Mouse (Mus musculus) T-helper 17 cell (primary cell): Measurements from ENCODE around the gene Lsamp.
"Not testable (repeated sequence)": the region's sequence is repeated elsewhere in the genome, so short reads cannot be mapped to it uniquely, and the experiment has no call there.

Source experiments
- in situ Hi-C, 2 experiments: fragments of 300-600 bp; cut with MboI, MseI; formaldehyde crosslinking; loops; 1 replicate in 1 of 2; 2 replicates in 1 of 2; pipeline ENCODE4 v1.15.1; 2025; ENCODE audit warnings: high pct_unique_total_duplicates in 2 of 2

The Lsamp gene

DNA sequence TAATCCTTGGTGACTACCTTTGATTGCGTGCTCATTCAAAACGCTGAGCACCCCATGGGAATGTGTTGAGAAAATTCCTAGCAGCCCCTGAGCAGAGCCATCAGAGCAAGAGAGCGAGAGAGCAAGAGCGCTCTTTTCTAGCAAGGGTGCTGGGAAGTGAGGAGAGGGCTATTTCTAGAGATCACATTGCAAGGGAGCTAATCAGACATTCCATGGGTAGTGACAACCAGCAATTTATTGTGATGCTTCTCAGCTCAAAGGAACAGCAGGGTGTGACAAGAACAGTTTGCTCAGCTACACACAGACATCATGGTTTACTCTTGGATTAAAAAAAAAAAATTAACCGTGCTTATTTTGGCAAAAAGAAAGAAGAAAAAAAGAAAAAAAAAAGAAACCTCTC is 487.8 kb downstream of the Lsamp start:
- in situ Hi-C loops, result no loop called here

DNA sequence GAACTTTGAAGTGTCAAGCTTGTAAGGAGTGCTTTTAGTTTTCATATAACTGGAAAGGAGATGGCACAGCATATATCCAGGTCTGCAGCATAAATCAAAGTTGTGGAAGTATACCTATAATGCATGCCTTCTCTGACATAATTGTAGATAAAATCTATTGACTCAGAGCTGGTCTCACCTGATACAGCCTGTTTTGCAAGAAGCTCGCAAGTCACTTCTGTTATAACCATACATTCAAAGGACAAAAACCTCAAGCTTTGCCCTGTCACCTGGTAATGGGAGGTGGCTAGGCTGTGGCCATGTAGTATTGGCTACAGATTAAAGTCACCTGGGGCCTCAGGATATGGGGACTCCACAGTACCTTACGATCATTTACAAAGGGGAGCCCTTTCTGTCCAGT is 507.4 kb downstream of the Lsamp start:
- in situ Hi-C loops, result no loop called here

DNA sequence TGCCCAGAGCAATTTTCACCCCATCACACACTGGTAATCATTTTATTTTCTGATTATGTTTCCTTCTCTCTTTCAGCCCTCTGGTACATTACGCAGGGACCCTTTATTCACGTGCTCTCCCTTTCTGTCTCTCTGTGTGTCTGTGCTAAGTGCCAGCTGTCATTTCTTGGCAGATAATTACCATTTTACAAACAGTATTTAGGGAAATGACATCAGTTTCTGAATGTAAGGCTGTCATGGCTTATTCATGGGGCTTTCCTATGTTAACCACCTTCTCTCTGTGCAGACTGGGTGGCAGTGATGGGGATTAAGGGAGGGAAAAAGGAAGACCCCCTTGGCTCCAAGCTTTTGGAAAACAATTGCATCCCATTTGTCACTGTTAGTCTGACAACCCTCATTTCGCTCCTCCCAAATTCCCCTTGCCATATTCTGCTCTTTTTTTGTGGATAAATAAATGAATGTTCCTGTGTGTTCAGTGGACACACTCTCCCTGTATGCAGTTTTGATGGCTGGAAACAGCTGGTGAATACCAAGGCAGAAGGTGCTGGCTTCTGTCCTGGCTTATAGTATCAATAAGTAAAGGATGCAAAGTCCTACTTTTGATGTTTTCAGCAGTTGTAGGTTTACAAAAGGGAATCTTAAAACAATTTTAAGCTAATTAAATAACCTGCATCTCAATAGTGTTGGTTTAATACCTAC is 520.2 kb downstream of the Lsamp start:
- in situ Hi-C loops, result no loop called here

DNA sequence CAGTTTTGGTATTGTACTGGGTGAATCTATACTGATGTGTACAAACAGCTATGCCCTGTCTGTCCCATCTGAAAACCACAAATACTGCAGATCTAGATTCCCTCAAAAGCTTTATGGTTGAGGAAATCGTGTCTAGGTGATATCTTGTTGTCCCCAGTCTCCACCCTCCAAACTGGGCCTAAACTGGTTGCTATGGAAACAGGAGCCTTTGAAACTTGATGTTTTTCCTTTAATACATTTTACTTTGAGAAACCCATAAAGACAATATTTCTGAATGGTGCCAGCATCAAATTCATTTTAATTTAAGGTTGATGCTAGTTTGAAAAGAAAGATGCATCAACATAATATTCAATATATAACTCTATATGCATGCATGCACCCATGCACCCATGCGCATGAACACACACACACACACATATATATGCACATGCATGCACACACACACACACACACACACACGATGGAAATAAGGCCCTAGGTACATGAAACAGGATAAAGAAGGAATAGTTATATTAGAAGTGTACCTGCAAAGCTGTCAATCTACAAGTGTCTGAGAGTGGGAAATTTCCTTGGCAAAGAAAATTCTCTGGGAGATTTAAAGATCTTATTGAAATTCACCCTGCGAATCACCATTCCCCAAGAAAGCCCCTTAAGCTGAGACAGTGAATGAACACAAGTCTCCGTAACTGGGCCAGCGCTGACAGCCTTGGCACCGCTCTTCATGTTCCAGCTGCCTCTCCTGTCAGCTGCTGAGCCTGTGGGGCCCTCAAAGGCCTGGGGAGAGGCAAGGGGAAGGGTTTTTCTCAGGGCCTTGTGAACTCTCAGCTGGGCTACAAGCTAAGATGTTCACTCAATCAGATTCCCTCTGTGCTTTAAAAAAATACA is 525.2 kb downstream of the Lsamp start:
- in situ Hi-C loops, result no loop called here

DNA sequence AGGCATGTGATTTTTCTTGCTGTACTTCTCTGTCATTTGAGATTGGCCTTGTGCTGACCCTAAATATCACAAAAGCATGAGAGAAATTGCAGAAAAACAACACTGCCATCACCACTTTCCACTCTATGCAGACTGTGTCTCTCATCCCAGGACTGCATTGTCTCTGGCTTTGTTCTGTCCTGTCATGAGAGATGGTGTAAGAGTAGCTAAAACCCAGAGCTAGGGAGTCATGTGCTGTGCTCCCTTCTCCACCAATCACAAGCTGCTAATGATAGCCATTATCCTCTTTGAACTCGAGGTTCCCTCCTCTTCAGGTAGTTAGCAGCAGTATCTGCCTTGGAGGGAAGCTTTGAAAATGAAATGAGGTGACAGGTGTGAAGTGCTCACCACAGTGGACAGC is 552.6 kb downstream of the Lsamp start:
- in situ Hi-C loops, result no loop called here

DNA sequence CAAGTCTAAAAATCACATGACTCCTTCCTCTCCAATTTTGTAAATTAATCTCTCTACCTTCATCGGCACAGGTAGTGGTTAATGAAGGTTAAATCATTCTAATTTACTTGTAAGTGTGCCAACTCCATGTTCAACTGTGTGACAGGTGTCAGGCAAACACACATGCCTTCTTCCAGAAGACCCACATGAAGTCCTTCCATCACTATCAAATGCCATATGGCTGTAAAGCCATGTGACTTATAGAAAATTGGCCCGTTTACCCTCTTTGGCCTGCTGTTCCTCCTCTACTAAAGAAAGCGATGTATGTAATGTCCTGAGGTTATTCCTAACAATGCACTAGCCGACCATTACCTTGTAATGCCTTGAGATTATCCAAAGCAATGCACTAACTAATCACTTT is 565.5 kb downstream of the Lsamp start:
- in situ Hi-C loops, result no loop called here

DNA sequence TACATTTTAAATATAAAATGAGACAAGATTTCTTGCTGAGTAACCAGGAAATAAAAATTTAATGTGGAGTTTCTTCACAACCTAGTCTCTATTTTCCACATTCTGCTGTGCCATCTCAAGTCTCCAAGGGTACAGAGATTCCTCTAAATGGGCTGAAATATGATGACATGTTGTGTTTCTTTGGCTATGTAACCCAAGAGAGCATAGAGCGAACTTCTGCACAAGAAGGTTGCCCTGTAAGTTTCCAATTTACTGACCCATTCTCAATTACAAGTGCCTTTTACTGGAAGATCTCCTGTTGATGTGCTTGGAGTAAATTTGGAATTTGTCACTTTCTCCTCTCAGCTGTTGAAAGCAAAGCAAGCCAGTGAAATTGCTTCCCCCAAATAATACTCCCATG is 571.4 kb downstream of the Lsamp start:
- in situ Hi-C loops, result no loop called here

DNA sequence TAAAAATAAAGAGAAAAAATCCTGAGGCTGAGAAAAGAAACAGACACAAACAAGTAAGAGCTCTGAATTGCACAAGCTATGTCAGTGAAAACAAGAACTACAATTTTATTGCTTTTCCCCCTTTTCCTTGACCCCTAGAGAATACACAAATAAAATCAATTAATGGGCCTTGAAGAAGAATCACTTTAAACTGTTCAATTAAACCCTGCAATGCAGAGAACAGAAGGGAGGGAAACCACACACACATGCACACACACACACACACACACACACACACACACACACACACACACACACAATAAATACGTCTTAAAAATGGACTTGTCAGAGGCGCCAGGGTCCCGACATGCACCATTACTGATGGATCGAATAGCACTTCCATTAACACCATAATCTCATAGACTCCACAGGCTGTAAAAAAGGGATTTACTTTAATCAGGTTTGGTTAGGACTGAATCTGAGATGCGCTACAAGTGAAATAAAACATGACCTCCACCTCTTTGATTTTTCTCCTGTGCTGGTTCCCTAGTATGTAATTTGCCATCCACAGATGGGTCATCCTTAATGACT is 573.6 kb downstream of the Lsamp start:
- in situ Hi-C loops, result no loop called here

DNA sequence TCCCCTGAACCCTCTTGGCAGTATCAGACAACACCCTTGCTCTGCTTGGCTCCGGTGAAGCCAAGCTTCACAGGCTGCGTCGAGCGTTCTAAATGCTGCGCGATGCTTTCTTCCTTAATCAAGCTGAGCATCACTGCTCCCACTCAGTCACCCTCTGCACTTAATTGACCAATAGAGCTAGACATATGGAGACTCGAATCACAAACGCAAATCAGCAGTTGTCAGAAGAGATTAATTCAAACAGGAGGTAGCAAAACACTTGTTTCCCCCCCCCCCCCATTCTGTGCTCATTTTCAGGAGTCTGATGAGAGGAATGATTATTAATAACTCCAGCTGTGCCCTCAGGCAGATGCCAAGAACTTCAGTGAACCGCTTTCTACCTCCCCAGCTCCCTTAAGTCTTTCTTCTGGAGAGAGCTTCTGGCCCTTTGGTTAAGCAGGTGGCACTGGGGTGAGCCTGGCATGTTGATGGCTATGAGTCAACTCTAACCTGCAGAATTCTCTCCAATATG is 583.3 kb downstream of the Lsamp start:
- in situ Hi-C loops, result no loop called here

DNA sequence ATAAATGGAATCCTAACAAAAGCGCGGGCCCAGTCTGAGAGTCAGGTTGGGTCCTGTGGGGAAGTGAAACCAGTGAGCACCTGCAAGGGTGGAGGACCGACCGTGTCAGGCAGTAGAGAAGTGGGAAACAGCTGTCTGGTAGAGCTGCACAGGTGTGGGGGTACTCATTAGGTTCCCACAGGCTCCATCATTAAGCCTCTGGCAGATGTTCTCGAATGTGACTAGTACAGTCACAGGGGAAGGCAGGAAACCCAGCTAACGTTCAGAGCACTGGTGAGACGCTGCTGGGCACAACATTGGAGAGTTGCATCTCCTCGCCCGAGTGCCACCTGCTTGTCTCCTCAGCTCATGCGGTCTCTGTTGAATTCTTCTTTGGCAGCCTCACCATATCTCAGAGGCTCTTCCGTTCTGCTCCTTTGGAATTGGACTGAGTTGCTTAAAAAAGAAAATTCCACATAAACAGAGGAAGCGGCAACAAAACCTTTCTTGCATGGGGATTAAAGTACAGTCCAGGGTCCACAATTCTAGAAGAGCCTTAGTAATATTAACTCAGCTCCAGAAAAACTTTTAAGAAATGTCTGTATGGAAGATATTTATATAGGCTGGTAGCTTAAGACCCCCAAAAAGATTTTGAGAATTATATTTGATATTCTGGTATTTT is 588.1 kb downstream of the Lsamp start:
- in situ Hi-C loops, result no loop called here

DNA sequence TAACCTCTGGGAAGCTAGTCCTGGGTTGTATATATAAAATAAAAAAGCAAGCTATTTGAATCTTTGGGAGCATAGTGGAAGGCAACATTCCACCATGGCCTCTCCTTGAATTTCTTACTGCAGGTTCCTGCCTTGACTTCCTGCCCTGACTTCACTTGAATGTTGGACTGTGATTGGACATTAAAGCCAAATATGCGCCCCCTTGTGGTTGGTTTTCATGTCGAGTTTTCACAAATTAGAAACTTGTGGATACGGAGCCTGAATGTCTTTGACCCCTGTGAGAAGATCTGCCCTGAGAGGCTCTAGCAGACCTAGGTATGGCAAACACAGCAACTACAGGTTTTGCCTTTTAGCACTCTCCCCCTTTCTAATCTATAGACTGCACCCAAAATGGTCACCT is 597.9 kb downstream of the Lsamp start:
- in situ Hi-C loops, result loop anchor here in 1 of 2 experiments (5.0 kb wide), 1 partner anchor 1190 kb away; no protein-coding TSS in a partner anchor

DNA sequence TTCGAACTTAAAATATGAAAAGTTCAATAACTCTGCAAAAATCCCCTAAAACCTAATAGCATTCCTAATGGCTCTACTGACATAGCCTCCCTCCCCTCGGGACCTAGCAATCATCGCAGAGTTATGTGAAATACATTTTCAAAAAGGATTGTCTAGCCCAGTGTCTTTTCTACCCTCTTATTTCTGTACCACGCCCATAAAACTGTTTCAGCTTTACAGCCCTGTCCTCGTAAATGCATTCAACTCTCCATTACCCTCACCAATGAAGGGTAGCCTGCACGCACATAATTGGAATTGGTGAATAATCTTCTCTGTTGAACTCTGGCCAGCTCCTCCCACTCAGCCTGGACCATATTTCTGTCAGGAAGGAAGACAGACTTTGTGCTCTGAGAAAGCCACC is 609.0 kb downstream of the Lsamp start:
- in situ Hi-C loops, result no loop called here

DNA sequence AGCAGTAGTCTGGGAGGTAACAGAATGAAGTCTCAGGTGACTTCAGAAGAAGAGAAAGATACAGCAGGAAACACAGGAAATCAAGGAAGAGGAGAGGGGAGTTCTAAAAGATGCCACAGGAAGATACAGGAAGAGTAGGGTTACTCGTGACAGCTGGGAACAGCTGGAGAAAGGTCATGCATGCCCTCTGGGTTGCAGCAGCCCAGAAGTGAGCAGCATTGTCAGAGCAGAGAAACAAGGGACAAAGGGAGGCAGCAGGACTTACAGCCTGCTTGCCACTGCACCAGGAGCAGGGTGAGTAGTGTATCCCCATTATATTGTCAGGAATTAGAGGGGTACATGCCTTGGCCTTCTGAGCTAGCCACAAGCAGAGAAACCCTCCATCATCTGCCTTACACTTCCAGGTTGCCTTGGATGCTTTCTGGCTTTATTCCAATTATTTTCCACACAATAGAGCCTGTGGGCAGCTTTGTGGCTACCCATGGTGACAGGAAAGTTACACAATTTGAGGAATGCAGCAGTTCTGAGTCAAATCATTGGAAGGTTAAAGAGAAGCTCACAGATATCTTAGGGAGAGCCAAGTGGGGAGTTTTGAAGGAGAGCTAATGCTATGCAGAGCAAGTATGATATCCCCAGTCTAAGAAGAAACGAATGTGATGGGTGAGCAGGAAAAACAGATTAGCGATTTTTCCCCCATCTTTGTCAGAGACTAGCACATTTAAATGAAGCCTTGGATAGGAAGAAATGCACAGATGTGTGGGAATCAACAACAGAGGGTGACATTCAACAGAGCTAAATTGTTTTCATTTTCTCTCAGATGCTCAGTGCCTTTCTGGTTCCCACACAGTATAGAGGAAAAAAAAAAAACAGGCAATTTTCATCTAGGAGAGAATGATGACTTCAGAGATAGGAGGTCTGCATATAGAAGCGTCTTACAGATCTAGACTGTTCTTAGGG is 617.5 kb downstream of the Lsamp start:
- in situ Hi-C loops, result no loop called here

DNA sequence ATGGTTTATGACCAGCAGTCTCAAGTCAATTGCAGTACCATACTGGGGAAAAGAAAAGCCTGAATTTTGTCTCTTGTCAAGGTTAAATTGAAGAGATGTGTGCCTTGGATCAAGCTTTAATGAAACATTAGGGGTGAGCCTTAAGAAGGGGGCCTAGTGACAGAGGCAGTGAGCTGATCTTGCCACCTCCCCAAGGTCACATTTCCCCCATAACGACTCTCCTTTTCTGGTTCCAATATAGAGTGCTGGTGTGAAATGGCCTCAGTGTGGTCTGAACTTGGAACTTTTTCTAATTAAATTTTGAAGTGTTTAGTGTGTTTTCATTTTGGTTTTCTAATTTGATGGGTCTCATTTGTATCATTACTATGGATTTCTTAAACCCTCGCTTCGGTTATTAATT is 623.3 kb downstream of the Lsamp start:
- in situ Hi-C loops, result no loop called here

DNA sequence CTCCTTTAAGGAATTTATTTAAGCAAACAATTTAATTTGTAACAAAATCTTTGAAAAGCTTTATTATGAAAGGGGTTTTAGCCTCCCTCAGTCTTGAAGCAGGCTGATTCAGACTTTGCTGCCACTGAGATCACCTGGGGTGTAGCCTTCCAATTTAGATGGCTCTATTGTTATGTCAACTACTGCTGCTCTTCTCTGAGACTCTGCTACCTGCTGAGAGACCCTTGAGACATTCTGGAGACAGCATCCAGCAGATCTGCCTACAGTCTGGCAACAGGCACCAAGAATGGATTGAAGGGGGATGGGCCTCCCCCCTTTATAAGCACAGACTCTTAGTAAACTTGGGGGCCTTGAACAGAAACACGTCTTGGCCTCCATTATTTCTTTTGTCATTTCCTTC is 632.5 kb downstream of the Lsamp start:
- in situ Hi-C loops, result not testable (repeated sequence)

DNA sequence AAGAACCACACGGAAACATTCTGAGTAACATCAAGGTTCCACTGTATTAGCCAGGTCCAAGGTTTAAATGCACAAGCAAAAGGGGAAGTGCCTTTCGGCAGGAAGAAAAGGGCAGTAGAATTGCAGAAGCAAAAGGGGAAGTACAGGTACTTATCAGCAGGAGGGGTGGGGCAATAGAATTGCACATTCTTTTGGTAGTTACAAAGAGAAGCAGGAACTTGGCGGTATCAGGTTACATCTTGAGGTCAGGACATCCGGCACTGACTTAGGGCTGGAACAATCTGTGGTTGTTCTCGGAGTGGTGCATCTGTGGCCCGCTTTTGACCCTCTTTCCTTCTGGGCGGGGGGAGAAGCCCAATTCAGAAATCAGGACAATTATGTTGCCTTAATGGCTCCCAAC is 636.9 kb downstream of the Lsamp start:
- in situ Hi-C loops, result not testable (repeated sequence)

DNA sequence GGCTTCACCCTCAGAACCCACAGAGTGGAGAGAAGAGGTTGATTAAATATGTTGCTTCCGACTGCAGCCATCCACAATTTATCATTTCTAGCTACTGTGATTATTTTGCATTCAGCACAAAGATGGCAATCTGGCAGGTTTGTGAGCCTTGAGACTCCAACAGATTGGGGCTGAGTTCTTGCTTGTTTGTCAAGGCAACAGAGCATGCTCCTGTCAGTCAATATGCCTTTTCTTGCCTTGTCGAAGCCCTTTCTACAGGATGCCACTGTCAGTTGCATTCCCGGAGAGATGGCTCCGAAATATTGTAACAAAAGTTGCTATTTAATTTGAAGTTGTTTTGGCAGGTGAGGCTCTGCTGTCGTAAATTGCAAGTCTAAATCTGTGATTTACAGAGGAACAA is 643.0 kb downstream of the Lsamp start:
- in situ Hi-C loops, result no loop called here

DNA sequence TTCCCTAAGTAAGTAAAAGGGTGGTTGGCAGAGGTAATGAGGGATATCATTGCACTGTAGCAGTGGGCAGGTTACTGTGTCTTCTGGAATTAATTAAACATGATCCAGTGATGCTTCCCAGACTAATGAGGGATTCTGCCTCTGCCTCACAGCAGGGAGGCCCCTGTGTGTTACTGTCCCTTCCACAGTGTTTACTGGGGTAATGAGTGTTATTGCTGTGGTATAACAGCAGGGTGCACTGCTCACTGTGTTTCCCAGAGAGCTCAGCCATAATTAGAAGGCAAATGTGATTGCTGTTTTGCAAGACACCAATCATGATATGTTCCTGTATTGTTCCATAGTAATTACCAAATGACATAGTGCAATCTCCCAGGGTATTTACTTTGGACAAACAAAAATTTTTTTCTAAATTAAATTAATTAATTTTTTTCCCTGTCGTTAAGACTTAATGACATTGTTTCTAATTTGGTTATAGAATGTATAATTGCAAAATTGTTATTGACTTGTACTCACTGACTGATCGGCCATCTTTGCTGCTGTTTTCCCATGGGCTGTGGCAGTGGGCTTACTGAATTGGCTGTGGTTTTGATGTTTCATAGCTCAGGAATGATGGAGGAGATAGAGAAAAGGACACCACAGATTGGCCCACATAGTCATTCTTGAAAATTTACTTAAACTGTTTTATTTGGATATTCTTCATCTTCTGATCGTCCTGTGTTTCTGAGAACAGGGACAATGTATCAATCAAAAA is 655.6 kb downstream of the Lsamp start:
- in situ Hi-C loops, result no loop called here

DNA sequence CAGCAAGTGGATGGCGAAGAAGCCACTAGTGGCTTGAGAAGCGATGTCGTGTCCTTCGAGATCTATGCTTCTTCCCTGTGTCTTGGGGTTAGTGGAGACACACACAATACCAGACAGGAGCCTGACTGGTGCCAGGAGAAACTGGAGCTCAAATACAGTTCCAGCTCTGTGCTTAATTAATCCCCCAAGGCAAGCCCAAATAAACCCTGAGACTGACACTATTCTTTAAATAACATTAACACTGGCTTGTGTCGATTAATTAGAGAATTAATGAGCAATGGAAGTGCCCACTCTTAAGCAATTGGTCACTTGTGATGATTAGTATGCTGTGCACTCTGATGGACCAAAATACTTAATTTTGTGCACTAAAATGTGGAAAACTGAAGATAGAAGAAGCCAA is 668.6 kb downstream of the Lsamp start:
- in situ Hi-C loops, result loop anchor here in 1 of 2 experiments (10.0 kb wide), 1 partner anchor 1082 kb away; no protein-coding TSS in a partner anchor

DNA sequence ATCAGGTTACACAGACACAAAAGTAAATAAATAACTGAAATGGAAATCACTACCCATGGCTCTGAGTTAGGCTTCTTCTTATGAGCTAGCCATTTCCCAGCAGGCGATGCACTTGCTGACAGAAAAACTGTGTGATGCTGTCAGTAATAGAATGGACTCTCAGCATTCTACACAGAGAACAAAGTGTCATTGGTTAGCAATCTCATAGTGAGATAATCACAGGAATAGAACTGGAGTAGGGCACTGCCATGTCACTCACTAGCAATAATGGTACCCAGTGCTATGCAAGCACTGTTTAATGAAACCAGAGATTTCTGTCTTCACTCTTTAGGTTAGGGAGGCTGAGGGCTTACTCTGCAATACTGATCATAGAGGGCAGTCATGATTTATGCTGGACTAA is 669.3 kb downstream of the Lsamp start:
- in situ Hi-C loops, result loop anchor here in 1 of 2 experiments (10.0 kb wide), 1 partner anchor 1081 kb away; no protein-coding TSS in a partner anchor
